ENCODE assay signal across 8 mouse cellular contexts in the genomic region with DNA sequence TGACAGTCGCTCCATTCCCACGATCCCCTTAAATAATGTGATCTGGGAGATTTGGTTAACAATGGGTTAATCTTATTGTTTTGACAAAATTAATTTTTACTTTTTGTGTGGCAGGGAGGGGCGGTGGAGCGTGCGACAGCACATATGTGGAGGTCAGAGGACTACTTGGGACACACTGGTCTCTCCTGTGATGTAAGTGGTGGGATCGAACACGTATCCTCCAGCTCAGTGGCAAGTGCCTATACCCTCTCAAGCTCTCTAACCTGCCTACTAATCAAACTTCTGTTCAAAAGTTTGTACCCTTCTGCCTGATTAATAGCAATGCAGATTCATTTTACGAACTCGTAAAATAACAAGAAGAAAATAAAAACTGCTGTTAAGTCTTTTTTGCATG. TPM values are rescaled to one million over a fixed set of nuclear protein-coding genes. Genes with fewer than 3 reads are reported as not detected.
DNase-seq lines count a peak whose midpoint lies in the region; ATAC-seq and TF ChIP-seq lines count a peak whose summit lies in the region.

No protein-coding gene starts in this region.

- peak overlapping the region; percentile 75 for H3K4me3 ChIP-seq in erythroblast, embryonic 14.5 days (replicated peaks)
- H3K4me3 ChIP-seq in thymus, adult 2 months (ENCODE audit: control insufficient read depth, insufficient read depth, low read length) = peak overlapping the region; percentile 99
- H3K4me3 ChIP-seq in liver, embryonic 11.5 days (ENCODE audit: low read depth, low read length) = peak overlapping the region; percentile 71

- peaks cover 15% of the 10 kb centered on the region for H3K36me3 ChIP-seq in erythroblast, embryonic 14.5 days (ENCODE audit: control insufficient read depth)
- H3K36me3 ChIP-seq in thymus, adult 2 months (ENCODE audit: control insufficient read depth, insufficient read depth, low read length) = peaks cover 9% of the 10 kb centered on the region
- peaks cover 8% of the 10 kb centered on the region for H3K36me3 ChIP-seq in liver, embryonic 11.5 days (ENCODE audit: control insufficient read depth, insufficient read depth, low read length)

- H3K9ac ChIP-seq in liver, embryonic 11.5 days (ENCODE audit: low read depth, low read length) = peak overlapping the region; percentile 30

- H3K4me1 ChIP-seq in erythroblast, embryonic 14.5 days (ENCODE audit: control insufficient read depth) = peaks cover 44% of the 10 kb centered on the region
- 0 out of 2 replicates have a peak, but pooled peaks cover 3% of the 10 kb centered on the region for H3K4me1 ChIP-seq in thymus, adult 2 months (replicated peaks; ENCODE audit: control insufficient read depth, insufficient read depth, low read length)
- H3K4me1 ChIP-seq in liver, embryonic 11.5 days (replicated peaks; ENCODE audit: control insufficient read depth, insufficient read depth, low read length) = no peaks in the 10 kb centered on the region; the same call in 1 of the 2 replicates

- no peak overlapping the region for H3K27ac ChIP-seq in thymus, adult 2 months (ENCODE audit: control insufficient read depth, insufficient read depth, low read length)
- H3K27ac ChIP-seq in liver, embryonic 11.5 days (ENCODE audit: low read depth, low read length) = no peak overlapping the region

- H3K27me3 ChIP-seq in erythroblast, embryonic 14.5 days (ENCODE audit: control insufficient read depth) = peaks cover 22% of the 10 kb centered on the region
- H3K27me3 ChIP-seq in thymus, adult 2 months (ENCODE audit: control insufficient read depth, insufficient read depth, low read length) = no peaks in the 10 kb centered on the region
- H3K27me3 ChIP-seq in liver, embryonic 11.5 days (replicated peaks; ENCODE audit: control insufficient read depth, insufficient read depth, low read length) = no peaks in the 10 kb centered on the region

- H3K9me3 ChIP-seq in erythroblast, embryonic 14.5 days (ENCODE audit: control insufficient read depth, low read length) = peaks cover 3% of the 10 kb centered on the region; the same call in 1 of the 2 replicates
- no peaks in the 10 kb centered on the region for H3K9me3 ChIP-seq in liver, embryonic 11.5 days (ENCODE audit: control insufficient read depth, low read length)

- H3K4me2 ChIP-seq in liver, embryonic 11.5 days = peak overlapping the region; percentile 68

- 14% methylated on average over 9 of the region's 9 CpGs for WGBS in thymus, adult 2 months
- WGBS in liver, embryonic 11.5 days = 12% methylated on average over 9 of the region's 9 CpGs

- no peak for ATAC-seq in erythroblast, adult 5-6 weeks (replicated peaks; ENCODE audit: low FRiP score, poor library complexity, severe bottlenecking)
- 0 out of 2 replicates have a peak, but pooled peaks have one; percentile 32 for ATAC-seq in liver, embryonic 11.5 days (replicated peaks; ENCODE audit: low FRiP score)

- no peak for TF ChIP-seq CTCF in thymus, adult 2 months (IDR thresholded peaks at IDR 0.05; ENCODE audit: borderline replicate concordance, control insufficient read depth, extremely low read depth, insufficient read depth, low read length, poor library complexity)

- no peak for TF ChIP-seq POLR2A in thymus, adult 2 months (IDR thresholded peaks at IDR 0.05; ENCODE audit: control insufficient read depth, extremely low read depth, insufficient read depth, low read length, poor library complexity)

- no peak for DNase-seq in thymus, adult 2 months
- DNase-seq in thymus, postnatal 36 days = no peak
- no peak for DNase-seq in liver, embryonic 11.5 days (ENCODE audit: low spot score)
- DNase-seq in yolk sac, embryonic 10.5 days (ENCODE audit: low spot score) = no peak
- DNase-seq in ovary, adult 18-20 months (ENCODE audit: low spot score) = no peak
- no peak for DNase-seq in adrenal gland, postnatal 4 days (ENCODE audit: low spot score in 2 of 2)

RNA-seq across cellular contexts. Expression of a gene that starts 0.5 kb away (rescaled TPM):
- 0.08 and 0.10 TPM in 2 replicates for polyA plus RNA-seq in erythroblast, embryonic 14.5 days (2012)
- 1.9 and 4.6 TPM in 2 replicates for total RNA-seq in erythroblast, adult 5-6 weeks (2015; ENCODE audit: low replicate concordance)
- 1.5 and 3.2 TPM in 2 replicates for total RNA-seq in erythroblast, adult 5-6 weeks (2017; ENCODE audit: low replicate concordance)
- polyA plus RNA-seq in thymus, adult 2 months (2012; rRNA removed) = 39.3 and 40.3 TPM in 2 replicates
- 39.7 and 40.1 TPM in 2 replicates for polyA plus RNA-seq in liver, embryonic 11.5 days (2014; fragmentation: Nextera tagmentation; extraction: Ambion mirVana)
- 10 to 100 TPM; 68.2 to 70.2 TPM for total RNA-seq in adrenal gland, postnatal 4 days (2021)

Comparison
In these comparisons a context has a peak if more than half of its experiments do, and no peak if none do; other contexts are left out.
1. RNA of a gene that starts 0.5 kb away (polyA plus RNA-seq): 39.3 to 40.3 TPM in thymus, adult 2 months and 39.7 to 40.1 TPM in liver, embryonic 11.5 days; 0.08 to 0.10 TPM in erythroblast, embryonic 14.5 days; every median in the first group is over 10 times any median in the second.
2. Peak in every context shown above with its lines, with median percentiles within 50 percentile points of each other: H3K4me3 ChIP-seq.